Mouse (Mus musculus) gonadal fat pad, adult 2 months (tissue): Measurements from ENCODE around the gene Mrpl42. TPM values are rescaled to one million over a fixed set of nuclear protein-coding genes. Genes with fewer than 3 reads are reported as not detected.

Experiments
- DNase-seq: peaks from one replicate; pipeline ENCODE4 v3.0.0-alpha.2; 2012; ENCODE audit warnings: low read depth
- polyA plus RNA-seq: library from polyadenylated mRNA; depleted of rRNA; stranded (reverse); fragments of >200 nt; gene quantifications from 2 replicates; pipeline ENCODE4 v1.2.3, GENCODE M21; 2012

The Mrpl42 gene
- polyA plus RNA-seq, 1 experiment: 136 TPM

DNA sequence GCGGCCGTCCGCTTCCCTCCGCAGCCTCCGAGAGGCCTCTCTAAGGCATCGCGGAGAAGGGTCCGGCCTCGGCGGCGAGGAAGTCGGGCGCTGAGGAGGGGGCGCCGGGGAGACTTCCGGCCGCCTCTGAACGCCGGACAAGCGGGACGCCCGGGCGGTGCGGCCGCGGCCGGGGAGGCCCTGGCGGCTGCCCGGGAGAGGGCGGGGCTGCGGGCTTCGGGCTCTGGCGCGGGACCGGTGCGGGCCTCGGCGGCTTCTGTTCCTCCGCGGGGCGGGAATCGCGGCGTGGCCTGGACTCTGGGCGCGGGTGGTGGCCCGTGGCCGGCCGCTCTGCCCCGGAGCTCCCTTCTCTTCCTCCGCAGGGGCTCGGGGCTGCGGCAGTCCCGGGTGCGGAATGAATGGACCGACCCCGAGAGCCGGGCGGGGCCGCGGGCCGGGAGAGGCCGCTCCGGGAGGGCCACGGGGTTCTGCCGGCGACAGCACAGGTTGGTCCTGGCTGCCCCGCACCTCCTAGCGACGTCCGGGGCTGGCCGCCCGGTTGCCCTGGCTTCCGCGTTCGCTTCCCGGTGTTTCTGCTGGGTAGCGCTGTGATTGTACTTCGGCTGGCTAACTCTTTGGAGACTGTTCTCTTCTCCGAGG lies 13.7 kb upstream of the Mrpl42 start:
- no peak for DNase-seq

GRCm38 (mm10) chr10:95514656-95515292 lies 13.0 kb upstream of the Mrpl42 start, which contains the start of gene Ube2n:
Ube2n (plus strand) TSS chr10:95515145.
- DNase-seq: no peak

- no peak for DNase-seq
Observed at GRCm38 (mm10) chr10:95513768-95514556, 12.2 kb upstream of the Mrpl42 start.

- no peak for DNase-seq
Observed at GRCm38 (mm10) chr10:95512635-95513034, 10.9 kb upstream of the Mrpl42 start.

GRCm38 (mm10) chr10:95509263-95509662 lies 7.5 kb upstream of the Mrpl42 start:
- no peak for DNase-seq

- DNase-seq: no peak
Observed at GRCm38 (mm10) chr10:95508793-95509192, 7.1 kb upstream of the Mrpl42 start.

GRCm38 (mm10) chr10:95508126-95508525 lies 6.4 kb upstream of the Mrpl42 start:
- no peak for DNase-seq

DNA sequence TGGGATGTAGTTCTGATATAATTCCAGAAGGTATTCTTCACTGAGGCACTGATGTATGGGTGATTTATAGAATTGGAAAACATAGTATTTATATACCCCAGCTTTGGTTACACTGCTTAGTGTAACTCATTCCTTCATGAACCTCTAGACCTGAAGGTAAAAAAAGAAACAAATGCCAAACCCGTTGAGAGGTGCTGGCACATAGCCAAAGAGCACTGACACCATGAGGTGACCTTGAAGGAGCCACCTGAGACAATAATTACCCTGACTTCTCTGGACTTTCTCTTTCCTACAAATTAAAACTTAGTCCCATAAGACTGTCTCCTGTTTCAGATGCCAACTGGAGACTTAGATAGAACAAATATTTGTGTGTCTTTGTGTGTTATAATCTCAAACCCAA lies 2.6 kb upstream of the Mrpl42 start:
- DNase-seq: no peak

DNA sequence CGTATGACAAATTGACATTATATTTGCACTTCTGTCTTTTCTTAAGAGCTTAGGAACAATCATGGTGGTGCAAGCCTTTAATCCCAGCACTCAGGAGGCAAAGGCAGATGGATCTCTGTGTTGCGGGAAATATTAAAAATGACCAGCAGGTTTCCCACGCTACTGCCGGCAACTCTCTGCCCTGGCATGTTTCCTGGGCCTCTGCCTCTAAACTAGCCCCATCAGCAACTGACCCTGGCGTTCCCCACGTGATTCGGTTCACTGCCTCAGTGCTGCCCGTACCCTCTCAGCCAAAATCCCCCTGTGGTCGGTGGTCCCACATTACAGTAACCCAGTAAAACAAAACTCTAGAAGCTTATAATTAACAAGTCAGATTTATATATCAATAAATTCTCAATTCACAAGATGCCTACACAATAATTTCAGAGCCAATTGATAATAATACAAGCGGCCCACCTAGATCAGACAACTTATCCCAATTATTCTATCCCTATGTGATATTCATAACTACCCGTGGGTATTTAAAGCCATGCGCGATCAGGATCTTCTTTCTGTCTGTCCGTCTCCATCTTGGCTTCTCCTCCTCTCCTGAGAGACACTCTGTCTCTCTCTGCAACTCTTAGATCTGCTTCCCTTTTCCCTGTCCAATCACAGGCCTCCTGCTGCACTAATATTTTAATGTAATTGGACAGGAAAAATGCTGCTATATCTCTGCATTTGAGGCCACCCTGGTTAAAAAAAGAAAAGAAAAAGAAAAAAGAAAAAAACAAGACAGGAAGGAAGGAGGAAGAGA lies 1.9 kb upstream of the Mrpl42 start:
- no peak for DNase-seq

DNA sequence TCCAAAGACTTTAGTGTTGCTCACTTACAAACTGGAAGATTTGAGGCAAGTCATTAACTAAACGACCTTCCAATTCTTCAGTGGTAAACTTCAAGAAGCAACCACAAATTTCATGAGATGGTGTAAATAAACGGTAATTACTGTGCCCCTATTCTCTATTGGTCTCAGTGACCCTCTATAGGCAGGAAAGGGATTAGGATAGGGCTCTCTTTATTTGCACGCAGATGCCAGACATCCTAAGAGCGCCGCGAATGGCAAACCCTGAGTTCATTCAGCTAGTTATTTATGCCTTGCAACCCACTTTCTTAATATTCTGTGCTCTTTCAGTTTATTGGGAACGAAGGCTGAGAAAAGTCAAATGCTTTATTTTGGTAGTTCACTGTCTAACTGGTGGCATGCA lies 707 bp downstream of the Mrpl42 start:
- no peak for DNase-seq

- no peak for DNase-seq
Observed at GRCm38 (mm10) chr10:95494268-95494667, 7.5 kb downstream of the Mrpl42 start.

GRCm38 (mm10) chr10:95489653-95490052 lies 12.1 kb downstream of the Mrpl42 start:
- DNase-seq: no peak

DNA sequence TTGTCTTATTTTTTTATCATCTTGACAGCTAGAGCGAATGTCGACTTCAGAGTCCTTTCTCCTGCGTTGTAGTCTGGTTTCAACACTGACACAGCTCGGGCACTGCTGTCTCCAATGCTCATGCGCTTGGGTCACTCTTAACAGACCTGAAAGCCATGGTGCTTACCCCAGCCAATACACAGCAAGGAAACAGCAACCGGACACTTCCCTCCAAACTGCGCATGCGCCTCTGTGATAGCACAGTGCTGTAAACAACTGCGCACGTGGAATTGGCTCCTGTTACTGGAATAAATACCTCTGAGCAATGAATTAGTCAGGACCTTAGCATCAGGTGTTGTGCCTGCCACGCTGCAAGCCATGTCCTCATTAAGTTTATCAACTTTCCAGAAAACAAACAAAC lies 24.2 kb downstream of the Mrpl42 start:
- no peak for DNase-seq

DNA sequence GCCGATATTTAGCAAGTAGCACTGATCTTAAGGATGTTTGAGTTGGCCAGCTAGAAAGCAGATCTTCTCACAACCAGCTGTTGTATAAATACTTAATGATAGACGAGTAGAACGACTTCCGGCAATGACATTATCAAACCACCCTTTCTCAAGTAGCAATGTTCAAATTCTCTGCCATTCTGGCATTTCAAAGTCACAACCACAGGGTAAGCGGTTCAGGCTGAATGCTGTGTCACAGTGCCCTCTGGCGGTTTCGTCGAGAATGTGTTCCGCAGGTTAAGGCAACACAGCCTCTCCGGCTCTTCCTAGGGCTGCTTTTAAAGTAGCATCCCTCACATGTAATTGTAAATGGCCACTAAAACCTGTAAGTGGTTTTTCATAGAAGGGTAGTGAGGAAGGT lies 25.8 kb downstream of the Mrpl42 start:
- no peak for DNase-seq

DNA sequence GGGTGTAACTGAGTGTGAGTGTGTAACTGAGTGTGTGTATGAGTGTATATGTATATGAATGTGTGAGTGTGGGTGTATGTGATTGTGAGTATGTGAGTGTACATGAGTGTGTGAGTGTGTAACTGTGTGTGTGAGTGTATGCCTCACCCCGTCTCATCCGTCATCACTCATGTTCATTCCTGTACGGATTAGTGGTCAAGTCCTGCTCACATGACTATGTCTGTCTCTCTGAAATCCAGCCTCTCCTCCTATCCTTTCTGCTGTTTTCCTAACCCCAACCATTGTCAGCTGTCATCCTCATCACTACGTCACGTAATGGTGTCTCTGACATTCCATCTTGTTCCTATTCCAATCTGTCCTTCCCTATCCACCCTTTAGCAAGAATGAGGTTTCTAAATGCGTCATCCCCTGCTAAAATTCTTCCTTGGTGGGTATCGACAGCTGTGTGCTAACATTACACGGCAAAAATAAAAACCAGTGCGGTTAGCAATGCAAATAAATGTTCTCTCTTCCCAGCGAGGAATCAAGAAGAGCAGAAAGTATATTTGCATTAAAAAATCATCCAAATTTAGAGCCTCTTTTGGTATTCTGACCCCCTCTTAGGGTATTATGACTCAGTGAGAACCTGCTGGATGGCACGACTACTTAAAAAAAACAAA lies 29.7 kb downstream of the Mrpl42 start:
- no peak for DNase-seq

GRCm38 (mm10) chr10:95471186-95471585 lies 30.6 kb downstream of the Mrpl42 start:
- no peak for DNase-seq

DNA sequence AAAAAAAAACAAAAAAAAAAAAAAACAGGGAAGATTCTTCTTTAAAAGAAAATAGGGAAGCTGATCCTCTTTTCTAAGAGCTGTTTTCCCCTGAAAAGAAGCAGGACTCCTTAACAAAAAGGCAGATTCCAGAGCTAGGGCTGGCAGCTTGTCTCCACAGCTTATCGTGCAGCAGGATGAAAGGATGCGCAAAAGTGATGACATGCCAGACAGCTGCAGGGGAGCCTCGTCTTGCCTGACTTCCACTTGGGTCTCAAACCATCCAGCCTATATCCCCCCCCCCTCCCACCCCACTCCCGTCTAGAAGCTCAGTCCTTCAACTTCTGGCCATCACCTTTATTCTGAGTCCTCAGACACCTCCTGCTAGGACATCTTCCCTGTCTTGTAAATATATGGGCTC lies 32.8 kb downstream of the Mrpl42 start:
- no peak for DNase-seq

DNA sequence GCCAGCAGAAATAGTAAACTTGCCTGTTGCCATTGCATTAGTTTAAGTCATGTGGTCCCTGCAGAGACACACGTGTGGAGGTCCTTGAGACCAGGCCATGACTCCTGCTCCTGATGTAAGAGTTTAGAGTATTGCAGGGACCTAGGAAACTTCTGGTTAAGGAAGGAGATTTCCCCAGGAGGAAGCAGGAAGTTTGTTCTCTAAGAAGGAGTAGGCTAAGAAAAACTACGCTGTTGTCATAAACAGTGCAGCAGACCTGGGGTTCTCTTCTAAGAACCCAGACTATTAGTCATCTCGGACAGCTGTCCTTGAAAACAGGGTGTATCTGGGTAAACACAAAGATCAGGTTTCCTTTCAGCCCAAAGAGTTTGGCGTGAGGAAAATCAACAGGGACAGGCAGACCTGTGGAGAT lies 36.2 kb downstream of the Mrpl42 start:
- DNase-seq: no peak

DNA sequence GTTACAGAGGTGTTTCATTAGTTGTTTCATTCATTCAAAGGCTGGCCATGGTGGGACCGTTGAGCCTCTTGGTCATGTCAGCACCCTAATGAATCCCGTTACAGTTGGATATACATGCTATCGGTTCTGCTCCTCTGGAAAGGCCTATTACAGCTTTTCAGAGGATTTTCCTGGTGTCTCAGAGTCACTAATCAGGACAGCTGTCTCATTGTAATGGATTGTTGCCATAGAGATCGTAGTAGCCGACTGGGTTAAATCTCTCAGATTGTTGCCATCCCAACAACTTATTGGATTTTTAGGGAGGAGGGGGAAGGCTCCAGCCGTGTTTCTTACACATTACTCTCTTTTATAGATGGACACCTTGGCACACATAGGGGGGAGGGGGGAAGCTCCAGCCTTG lies 37.2 kb downstream of the Mrpl42 start:
- DNase-seq: no peak

GRCm38 (mm10) chr10:95462231-95462630 lies 39.5 kb downstream of the Mrpl42 start:
- no peak for DNase-seq

DNA sequence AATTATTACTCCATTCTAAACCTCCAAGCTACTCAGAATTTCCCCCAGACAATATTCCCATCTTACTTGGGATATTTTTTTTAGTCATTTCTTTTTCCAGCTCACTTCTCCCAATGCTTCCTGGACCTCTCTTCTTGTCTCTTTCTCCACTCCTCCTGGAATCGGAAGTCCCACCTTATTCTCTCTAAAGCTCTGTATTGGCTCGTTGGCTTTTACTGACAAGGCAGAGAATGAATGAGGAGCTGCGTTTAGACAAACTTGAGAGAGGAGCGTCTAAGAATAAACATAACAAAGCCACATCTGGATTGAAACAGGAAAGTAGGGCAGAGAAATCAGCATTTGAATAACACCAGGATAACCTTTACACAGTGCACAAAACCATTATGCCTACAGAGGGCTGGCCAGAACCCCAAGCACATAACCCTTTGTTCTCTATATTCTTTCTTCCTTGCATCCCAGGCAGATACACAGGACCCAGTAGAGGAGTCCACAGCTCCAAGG lies 40.6 kb downstream of the Mrpl42 start:
- DNase-seq: no peak
